Mouse (Mus musculus): ENCODE data around the gene Hoxd10. TPM values are rescaled to one million over a fixed set of nuclear protein-coding genes. Genes with fewer than 3 reads are reported as not detected.
A peak's percentile ranks its signal among the peaks of the same experiment; 100 is the strongest.

Hoxd10 gene
- total and polyA plus RNA-seq, 3 experiments: not detected

DNA sequence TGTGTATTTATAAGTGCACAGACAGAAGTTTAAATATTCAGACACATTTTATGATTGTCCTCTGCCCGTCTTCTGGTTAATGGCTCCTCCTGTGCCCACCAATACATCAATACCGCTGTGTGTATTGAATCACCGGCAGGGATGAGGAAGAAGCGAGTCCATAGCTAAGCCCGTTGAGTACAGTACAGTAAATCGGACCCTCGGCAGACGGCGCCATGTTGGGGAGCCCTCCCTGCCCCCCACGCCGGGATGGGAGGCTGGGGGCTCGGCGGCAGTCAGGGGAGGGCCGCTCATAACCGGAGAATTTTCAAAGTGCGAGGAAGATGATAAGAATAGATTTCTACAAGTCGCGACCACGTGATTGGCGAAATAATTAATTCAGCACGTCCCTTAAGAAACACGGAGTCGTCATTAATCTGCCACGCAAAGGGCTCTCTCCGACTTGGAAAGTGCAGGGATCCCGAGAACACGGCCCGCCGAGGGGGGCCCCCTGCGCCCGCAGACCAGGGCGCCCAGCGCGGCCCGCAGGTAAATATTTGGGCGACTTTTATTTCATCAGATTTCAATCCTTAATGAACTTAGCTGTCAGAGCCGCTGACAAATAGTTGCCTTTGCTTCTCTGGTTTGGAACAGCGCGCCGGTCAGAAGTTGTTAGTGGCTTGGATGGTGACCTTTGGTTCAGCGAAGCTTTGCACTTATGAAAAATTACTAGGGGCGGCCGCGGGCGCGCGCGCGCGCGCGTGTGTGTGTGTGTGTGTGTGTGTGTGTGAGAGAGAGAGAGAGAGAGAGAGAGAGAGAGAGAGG is 41.0 kb downstream of the Hoxd10 start:
- TF ChIP-seq CHD2 (IDR thresholded peaks at IDR 0.05; ENCODE audit: low read length) (peak; percentile 22; the same call in 1 of the 2 replicates), BHLHE40 (IDR thresholded peaks at IDR 0.05; ENCODE audit: low read depth, low read length) (peak; percentile 38; the same call in 1 of the 2 replicates), ZMIZ1 (IDR thresholded peaks at IDR 0.05; ENCODE audit: low read depth, low read length) (no peak), NRF1 (IDR thresholded peaks at IDR 0.05; ENCODE audit: low read depth, low read length) (0 out of 2 replicates have a peak, but pooled peaks have one; percentile 29), SIN3A (IDR thresholded peaks at IDR 0.05; ENCODE audit: low read length) (peak; percentile 11), MXI1 (IDR thresholded peaks at IDR 0.05; ENCODE audit: low read depth, low read length) (0 out of 2 replicates have a peak, but pooled peaks have one; percentile 14)
- peak overlapping the region; percentile 96 for H3K9ac ChIP-seq (ENCODE audit: insufficient read depth, low read depth)
- peaks cover 16% of the 10 kb centered on the region for H3K9me3 ChIP-seq (replicated peaks; ENCODE audit: low read length)
- H3K4me1 ChIP-seq (ENCODE audit: control insufficient read depth in 1 of 2, insufficient read depth in 2 of 2): peaks cover 8 to 54% of the 10 kb centered on the region in 2 experiments; a peak in 2 of 4 replicates
- peak; percentile 27 for DNase-seq (ENCODE audit: extremely low read depth)
- peaks cover 15 to 34% of the 10 kb centered on the region in 2 experiments for H3K36me3 ChIP-seq (replicated peaks in 1 of 2; ENCODE audit: control insufficient read depth in 1 of 2, insufficient read depth in 1 of 2, low read length in 1 of 2)
- in situ Hi-C loops (cut with MboI; ENCODE audit: low pct_ligation_motif_present, low pct_unique_long_range_greater_than_20kb, low sequenced_read_pairs) (no loop called here), dilution Hi-C loops (cut with MboI; ENCODE audit: extremely low pct_ligation_motif_present, extremely low pct_unique_long_range_greater_than_20kb, low sequenced_read_pairs) (no loop called here)
- peak overlapping the region; percentile 50 to 59 (median 59) for H3K4me3 ChIP-seq (replicated peaks in 1 of 3; ENCODE audit: low read depth in 2 of 3, low read length in 2 of 3, poor library complexity in 1 of 3)
- no peaks in the 10 kb centered on the region for H3K27me3 ChIP-seq (replicated peaks)
- peaks cover 25% of the 10 kb centered on the region for H3K79me2 ChIP-seq (replicated peaks; ENCODE audit: control insufficient read depth, extremely low read depth, insufficient read depth, poor library complexity, severe bottlenecking)
- H3K4me2 ChIP-seq (ENCODE audit: insufficient read depth, low read depth, poor library complexity, severe bottlenecking): peak overlapping the region; percentile 98
- peak overlapping the region; percentile 92 for H3K27ac ChIP-seq (ENCODE audit: insufficient read depth, low read depth)

DNA sequence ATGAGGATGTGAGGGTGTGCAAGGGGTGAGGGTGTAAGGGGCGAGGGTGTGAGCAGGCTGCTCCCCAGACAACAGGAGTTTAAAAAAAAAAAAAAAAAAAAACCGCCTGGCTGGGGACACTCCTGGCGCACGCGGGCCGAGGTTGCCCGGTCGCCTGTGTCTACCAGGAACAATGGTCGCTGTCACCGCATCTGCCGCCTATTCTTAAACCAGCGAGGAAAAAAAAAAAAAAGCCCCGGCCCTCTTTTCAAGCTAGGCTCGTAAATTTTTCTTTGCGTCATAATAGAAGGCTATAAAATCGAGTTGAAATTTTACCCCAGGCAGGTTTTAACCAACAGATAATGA is 41.6 kb downstream of the Hoxd10 start:
- dilution Hi-C loops (cut with MboI; ENCODE audit: extremely low pct_ligation_motif_present, extremely low pct_unique_long_range_greater_than_20kb, low sequenced_read_pairs): no loop called here
- H3K4me1 ChIP-seq (ENCODE audit: control insufficient read depth in 1 of 2, insufficient read depth in 2 of 2): peaks cover 11 to 57% of the 10 kb centered on the region in 2 experiments
- peak overlapping the region; percentile 98 for H3K4me2 ChIP-seq (ENCODE audit: insufficient read depth, low read depth, poor library complexity, severe bottlenecking)
- peaks cover 10 to 28% of the 10 kb centered on the region in 2 experiments for H3K36me3 ChIP-seq (replicated peaks in 1 of 2; ENCODE audit: control insufficient read depth in 1 of 2, insufficient read depth in 1 of 2, low read length in 1 of 2)
- peak overlapping the region; percentile 92; the same call in 1 of the 2 replicates for H3K27ac ChIP-seq (ENCODE audit: insufficient read depth, low read depth)
- peaks cover 16% of the 10 kb centered on the region for H3K9me3 ChIP-seq (replicated peaks; ENCODE audit: low read length)
- peak overlapping the region; percentile 50 to 59 (median 59) for H3K4me3 ChIP-seq (replicated peaks in 1 of 3; ENCODE audit: low read depth in 2 of 3, low read length in 2 of 3, poor library complexity in 1 of 3)
- 0 out of 2 replicates have a peak, but pooled peaks have one; percentile 1 for TF ChIP-seq BHLHE40 (IDR thresholded peaks at IDR 0.05; ENCODE audit: low read depth, low read length)
- TF ChIP-seq KAT2A (IDR thresholded peaks at IDR 0.05; ENCODE audit: insufficient replicate concordance, low read length): no peak
- no peak for TF ChIP-seq UBTF (IDR thresholded peaks at IDR 0.05; ENCODE audit: low read depth, low read length)
- TF ChIP-seq MXI1 (IDR thresholded peaks at IDR 0.05; ENCODE audit: low read depth, low read length): peak; percentile 31; the same call in 1 of the 2 replicates
- no peak for TF ChIP-seq IRF4 (IDR thresholded peaks at IDR 0.05; ENCODE audit: low read depth, low read length)
- 0 out of 2 replicates have a peak, but pooled peaks have one; percentile 45 for TF ChIP-seq TCF12 (IDR thresholded peaks at IDR 0.05; ENCODE audit: low read depth, low read length)
- TF ChIP-seq HCFC1 (IDR thresholded peaks at IDR 0.05; ENCODE audit: low read depth, low read length): 0 out of 2 replicates have a peak, but pooled peaks have one; percentile 8
- peak; percentile 83 for TF ChIP-seq ZNF384 (IDR thresholded peaks at IDR 0.05; ENCODE audit: low read depth, low read length)
- DNase-seq (ENCODE audit: extremely low read depth): peak; percentile 41
- peaks cover 21% of the 10 kb centered on the region for H3K79me2 ChIP-seq (replicated peaks; ENCODE audit: control insufficient read depth, extremely low read depth, insufficient read depth, poor library complexity, severe bottlenecking)
- no peaks in the 10 kb centered on the region for H3K27me3 ChIP-seq (replicated peaks)
- in situ Hi-C loops (cut with MboI; ENCODE audit: low pct_ligation_motif_present, low pct_unique_long_range_greater_than_20kb, low sequenced_read_pairs): no loop called here
- H3K9ac ChIP-seq (ENCODE audit: insufficient read depth, low read depth): peak overlapping the region; percentile 96
